Mouse (Mus musculus): ENCODE results near the gene Phb2.

- TF ChIP-seq CTCF (IDR thresholded peaks at IDR 0.05; ENCODE audit: insufficient read depth, low read depth, low read length): no peak
- no peak for TF ChIP-seq POLR2A (IDR thresholded peaks at IDR 0.05; ENCODE audit: insufficient read depth, low read depth, low read length)
Measured at GRCm38 (mm10) chr6:124689011-124689410, 23.1 kb upstream of the Phb2 start.

Measured in olfactory bulb, adult 2 months (tissue).